Mouse (Mus musculus) frontal cortex, adult 2 months (tissue): ENCODE measurements at regions not wholly inside any gene's neighbourhood (a gene's known extent, or its start where the extent isn't known, plus 50 kb on each side); places are given as distances from the start of the nearest gene placed in this dataset.

Source experiments
- DNase-seq, 2 experiments: peaks; one replicate each; pipeline ENCODE4 v3.0.0; 2022; ENCODE audit warnings: low spot score in 1 of 2; ENCODE audit errors: extremely low spot score in 1 of 2

GRCm38 (mm10) chr19:26466244-26466643 lies 138.6 kb upstream of the Smarca2 start:
- DNase-seq: no peak

- peak in 1 of 2 experiments; percentile 32 for DNase-seq
Observed at GRCm38 (mm10) chr19:26467179-26467651, 137.6 kb upstream of the Smarca2 start.

GRCm38 (mm10) chr19:26472659-26473058 lies 132.2 kb upstream of the Smarca2 start:
- no peak for DNase-seq

GRCm38 (mm10) chr19:26473211-26473610 lies 131.6 kb upstream of the Smarca2 start:
- DNase-seq: no peak

GRCm38 (mm10) chr19:26475197-26475596 lies 129.7 kb upstream of the Smarca2 start:
- DNase-seq: no peak

GRCm38 (mm10) chr19:26475754-26476153 lies 129.1 kb upstream of the Smarca2 start:
- DNase-seq: peak in 1 of 2 experiments; percentile 27

- no peak for DNase-seq
Observed at GRCm38 (mm10) chr19:26478055-26478737, 126.7 kb upstream of the Smarca2 start.

GRCm38 (mm10) chr19:26484322-26484721 lies 120.5 kb upstream of the Smarca2 start:
- DNase-seq: no peak

GRCm38 (mm10) chr19:26492806-26493205 lies 112.0 kb upstream of the Smarca2 start:
- DNase-seq: no peak

- no peak for DNase-seq
Observed at GRCm38 (mm10) chr19:26501064-26501463, 103.8 kb upstream of the Smarca2 start.

- DNase-seq: no peak
Observed at GRCm38 (mm10) chr19:26504027-26504426, 100.8 kb upstream of the Smarca2 start.

GRCm38 (mm10) chr19:26506802-26507201 lies 98.0 kb upstream of the Smarca2 start:
- no peak for DNase-seq

- DNase-seq: peak in 1 of 2 experiments; percentile 23
Observed at GRCm38 (mm10) chr19:26507986-26508385, 96.9 kb upstream of the Smarca2 start.

GRCm38 (mm10) chr19:26508616-26509015 lies 96.2 kb upstream of the Smarca2 start:
- DNase-seq: no peak

GRCm38 (mm10) chr19:26509240-26509639 lies 95.6 kb upstream of the Smarca2 start:
- DNase-seq: no peak

- DNase-seq: no peak
Observed at GRCm38 (mm10) chr19:26510185-26510584, 94.7 kb upstream of the Smarca2 start.

GRCm38 (mm10) chr19:26510887-26511286 lies 94.0 kb upstream of the Smarca2 start:
- DNase-seq: no peak

- DNase-seq: no peak
Observed at GRCm38 (mm10) chr19:26511756-26512155, 93.1 kb upstream of the Smarca2 start.

GRCm38 (mm10) chr19:26524583-26524982 lies 80.3 kb upstream of the Smarca2 start:
- DNase-seq: no peak

GRCm38 (mm10) chr19:26531390-26531789 lies 73.5 kb upstream of the Smarca2 start:
- DNase-seq: peak in 1 of 2 experiments; percentile 45

GRCm38 (mm10) chr19:26532509-26532908 lies 72.3 kb upstream of the Smarca2 start:
- peak in 1 of 2 experiments; percentile 52 for DNase-seq

GRCm38 (mm10) chr19:26545671-26546070 lies 59.2 kb upstream of the Smarca2 start:
- DNase-seq: no peak
